Mouse (Mus musculus): ENCODE results near the gene Sf3b6.

- TF ChIP-seq MAFK (IDR thresholded peaks at IDR 0.05; ENCODE audit: insufficient read depth, low read depth, low read length) (no peak), HCFC1 (IDR thresholded peaks at IDR 0.05; ENCODE audit: borderline replicate concordance, insufficient read depth, low read length) (no peak), ZNF384 (IDR thresholded peaks at IDR 0.05; ENCODE audit: low read depth, low read length) (no peak), CHD2 (IDR thresholded peaks at IDR 0.05; ENCODE audit: low read depth, low read length) (no peak)
Measured at GRCm38 (mm10) chr12:4859241-4859914, 42.0 kb downstream of the Sf3b6 start.

Data from ES-E14 (cell line).